Mouse (Mus musculus) testis, adult 2 months (tissue): ENCODE measurements around the gene Cda. TPM values are rescaled to one million over a fixed set of nuclear protein-coding genes. Genes with fewer than 3 reads are reported as not detected.

Experiments used
- H3K27ac ChIP-seq: fragments of 200-500 bp; 2 replicates; pipeline ENCODE4 v1.5.1; 2012; ENCODE audit warnings: low read depth, low read length; ENCODE audit not compliant: control insufficient read depth, insufficient read depth
- H3K27me3 ChIP-seq: fragments of 200-500 bp; 2 replicates; pipeline ENCODE4 v1.6.1; 2012; ENCODE audit warnings: mild to moderate bottlenecking, low read length, moderate library complexity; ENCODE audit not compliant: control insufficient read depth, insufficient read depth
- H3K36me3 ChIP-seq: fragments of 200-500 bp; 2 replicates; pipeline ENCODE4 v1.6.1; 2012; ENCODE audit warnings: mild to moderate bottlenecking, low read length; ENCODE audit not compliant: control insufficient read depth, insufficient read depth
- H3K4me1 ChIP-seq: fragments of 200-500 bp; 2 replicates; pipeline ENCODE4 v1.6.1; 2012; ENCODE audit warnings: low read length; ENCODE audit not compliant: control insufficient read depth, insufficient read depth
- H3K4me3 ChIP-seq: fragments of 200-500 bp; 2 replicates; pipeline ENCODE4 v1.5.1; 2012; ENCODE audit warnings: low read depth, mild to moderate bottlenecking, low read length, moderate library complexity, mixed read lengths; ENCODE audit not compliant: control insufficient read depth
- CTCF ChIP-seq: fragments of 200-500 bp; IDR thresholded peaks from 2 replicates; pipeline ENCODE4 v1.5.1; 2012; ENCODE audit warnings: low read depth, mild to moderate bottlenecking, inconsistent platforms, low read length, moderate library complexity; ENCODE audit not compliant: control insufficient read depth, insufficient read depth, insufficient replicate concordance
- POLR2A ChIP-seq: fragments of 200-500 bp; IDR thresholded peaks from 2 replicates; pipeline ENCODE4 v1.6.1; 2012; ENCODE audit warnings: low read depth, mild to moderate bottlenecking, inconsistent platforms, low read length, moderate library complexity; ENCODE audit not compliant: control insufficient read depth
- polyA plus RNA-seq: library from polyadenylated mRNA; depleted of rRNA; stranded (reverse); fragments of >200 nt; gene quantifications from 2 replicates; pipeline ENCODE4 v1.2.3, GENCODE M21; 2012

Cda gene
- polyA plus RNA-seq, 1 experiment, result 0.61 TPM

- TF ChIP-seq POLR2A (no peak), CTCF (no peak)
Measured at GRCm38 (mm10) chr4:138342778-138343177, 25.0 kb downstream of the Cda start.

GRCm38 (mm10) chr4:138342048-138342447 is 25.7 kb downstream of the Cda start:
- Histone ChIP-seq H3K27me3 (no peaks in the 10 kb centered on the region), H3K4me3 (no peak overlapping the region), H3K27ac (no peak overlapping the region), H3K36me3 (no peaks in the 10 kb centered on the region), H3K4me1 (no peaks in the 10 kb centered on the region)
- TF ChIP-seq POLR2A (no peak), CTCF (no peak)

More at GRCm38 (mm10) chr4:138342778-138343177, 25.0 kb downstream of the Cda start:
- no peak overlapping the region for H3K4me3 ChIP-seq
- H3K4me1 ChIP-seq, result no peaks in the 10 kb centered on the region
- H3K27ac ChIP-seq, result no peak overlapping the region
- no peaks in the 10 kb centered on the region for H3K27me3 ChIP-seq
- H3K36me3 ChIP-seq, result no peaks in the 10 kb centered on the region

GRCm38 (mm10) chr4:138341393-138341792 is 26.4 kb downstream of the Cda start:
- TF ChIP-seq CTCF (no peak), POLR2A (no peak)
- Histone ChIP-seq H3K27ac (no peak overlapping the region), H3K36me3 (no peaks in the 10 kb centered on the region), H3K4me1 (no peaks in the 10 kb centered on the region), H3K4me3 (no peak overlapping the region), H3K27me3 (no peaks in the 10 kb centered on the region)

GRCm38 (mm10) chr4:138339963-138340362 is 27.8 kb downstream of the Cda start:
- Histone ChIP-seq H3K4me3 (no peak overlapping the region), H3K27me3 (no peaks in the 10 kb centered on the region)
- TF ChIP-seq CTCF (peak; percentile 29; the same call in 1 of the 2 replicates), POLR2A (no peak)

GRCm38 (mm10) chr4:138337341-138337740 is 30.5 kb downstream of the Cda start:
- Histone ChIP-seq H3K36me3 (no peaks in the 10 kb centered on the region), H3K4me1 (no peaks in the 10 kb centered on the region), H3K27ac (no peak overlapping the region), H3K27me3 (no peaks in the 10 kb centered on the region), H3K4me3 (no peak overlapping the region)
- TF ChIP-seq CTCF (no peak), POLR2A (no peak)

More at GRCm38 (mm10) chr4:138339963-138340362, 27.8 kb downstream of the Cda start:
- H3K27ac ChIP-seq, result no peak overlapping the region
- no peaks in the 10 kb centered on the region for H3K36me3 ChIP-seq
- H3K4me1 ChIP-seq, result no peaks in the 10 kb centered on the region

GRCm38 (mm10) chr4:138336876-138337275 is 30.9 kb downstream of the Cda start:
- TF ChIP-seq POLR2A (no peak), CTCF (no peak)
- Histone ChIP-seq H3K4me1 (no peaks in the 10 kb centered on the region), H3K36me3 (no peaks in the 10 kb centered on the region), H3K4me3 (no peak overlapping the region), H3K27ac (no peak overlapping the region), H3K27me3 (no peaks in the 10 kb centered on the region)

GRCm38 (mm10) chr4:138335648-138336047 is 32.1 kb downstream of the Cda start:
- TF ChIP-seq POLR2A, result no peak
- no peak for TF ChIP-seq CTCF
- H3K27ac ChIP-seq, result no peak overlapping the region
- no peak overlapping the region for H3K4me3 ChIP-seq
- no peaks in the 10 kb centered on the region for H3K27me3 ChIP-seq
- H3K4me1 ChIP-seq, result no peaks in the 10 kb centered on the region
- H3K36me3 ChIP-seq, result no peaks in the 10 kb centered on the region

GRCm38 (mm10) chr4:138335036-138335435 is 32.8 kb downstream of the Cda start:
- Histone ChIP-seq H3K27me3 (no peaks in the 10 kb centered on the region), H3K4me1 (no peaks in the 10 kb centered on the region), H3K36me3 (no peaks in the 10 kb centered on the region), H3K4me3 (peak overlapping the region; percentile 28), H3K27ac (no peak overlapping the region)
- no peak for TF ChIP-seq POLR2A
- no peak for TF ChIP-seq CTCF
